Mouse (Mus musculus) G1E (cell line): Measurements from ENCODE around the gene St7.

Experiments
- CTCF ChIP-seq: IDR thresholded peaks from 2 replicates; pipeline ENCODE4 v1.5.1; 2012; ENCODE audit warnings: low read depth, low read length, inconsistent platforms, mixed read lengths
- TAL1 ChIP-seq: conservative IDR thresholded peaks from 2 replicates; pipeline ENCODE4 v1.6.1; 2012; ENCODE audit warnings: low read depth, low read length, inconsistent platforms, mixed read lengths

- TF ChIP-seq CTCF (no peak), TAL1 (peak; percentile 40)
These were observed 229.4 kb downstream of the St7 start for GRCm38 (mm10) chr6:17922180-17922579.
